Mouse (Mus musculus) midbrain, embryonic 13.5 days (tissue): Measurements from ENCODE around the gene Nfkb2. TPM values are rescaled to one million over a fixed set of nuclear protein-coding genes. Genes with fewer than 3 reads are reported as not detected.

Experiments used
- ATAC-seq: fragments of 200-750 bp; cut with Nextera tagmentation; 2 replicates; pipeline ENCODE4 v1.8.0; 2017; ENCODE audit warnings: mild to moderate bottlenecking, moderate TSS enrichment, moderate library complexity
- H3K27ac ChIP-seq: fragments of 300-500 bp; sonication (generic); 2 replicates; pipeline ENCODE4 v1.5.1; 2015; ENCODE audit warnings: inconsistent platforms, mild to moderate bottlenecking, moderate library complexity
- H3K27me3 ChIP-seq: fragments of 300-500 bp; sonication (generic); 2 replicates; pipeline ENCODE4 v1.6.1; 2015; ENCODE audit warnings: mild to moderate bottlenecking, inconsistent platforms
- H3K36me3 ChIP-seq: fragments of 300-500 bp; sonication (generic); 2 replicates; pipeline ENCODE4 v1.6.1; 2015; ENCODE audit warnings: mild to moderate bottlenecking, inconsistent platforms
- H3K4me1 ChIP-seq: fragments of 300-500 bp; sonication (generic); replicated peaks from 2 replicates; pipeline ENCODE4 v1.6.1; 2015; ENCODE audit warnings: inconsistent platforms
- H3K4me2 ChIP-seq: fragments of 300-500 bp; sonication (generic); replicated peaks from 2 replicates; pipeline ENCODE4 v1.6.1; 2015; ENCODE audit warnings: moderate library complexity, mild to moderate bottlenecking, inconsistent platforms
- H3K4me3 ChIP-seq: fragments of 300-500 bp; sonication (generic); replicated peaks from 2 replicates; pipeline ENCODE4 v1.5.1; 2015; ENCODE audit warnings: mild to moderate bottlenecking, inconsistent platforms
- H3K9ac ChIP-seq: fragments of 300-500 bp; sonication (generic); replicated peaks from 2 replicates; pipeline ENCODE4 v1.6.1; 2015; ENCODE audit warnings: mild to moderate bottlenecking, inconsistent platforms
- H3K9me3 ChIP-seq: fragments of 300-500 bp; sonication (generic); 2 replicates; pipeline ENCODE4 v1.6.1; 2016; ENCODE audit warnings: mild to moderate bottlenecking, inconsistent platforms
- WGBS: fragments of 180-500 bp; shearing (Covaris S2); methylation state at CpG from one replicate; pipeline ENCODE4 v1.1.7; 2015; 5-methylcytosine and 5-hydroxymethylcytosine counted together
- polyA plus RNA-seq: library from polyadenylated mRNA; unstranded; fragments of >200 nt; fragmentation: Nextera tagmentation; extraction: Ambion mirVana; gene quantifications from 2 replicates; pipeline ENCODE4 v1.2.1, GENCODE M21; 2015

The Nfkb2 gene
- polyA plus RNA-seq, 1 experiment from 2014 or later: 2.3 TPM

DNA sequence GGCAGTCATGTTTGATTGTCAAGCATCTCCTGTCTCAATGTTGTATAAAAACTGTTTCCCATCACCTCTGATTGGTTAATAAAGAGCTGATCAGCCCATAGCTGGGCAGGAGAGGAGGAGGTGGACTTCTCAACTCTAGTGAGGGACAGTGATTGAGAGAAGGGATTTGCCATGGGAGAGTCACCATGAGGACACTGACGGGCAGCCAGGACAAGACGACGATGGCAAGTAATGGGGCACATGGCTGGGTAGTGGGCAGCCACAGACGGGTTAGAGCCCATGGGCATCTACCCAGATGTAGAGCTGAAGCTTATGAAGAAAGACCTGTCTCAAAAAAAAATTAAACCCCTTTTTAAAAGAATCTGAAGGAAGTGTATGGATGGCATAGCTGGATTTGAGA, 1.6 kb upstream of the Nfkb2 start:
- H3K9ac ChIP-seq: no peak overlapping the region
- H3K9me3 ChIP-seq: no peaks in the 10 kb centered on the region
- no peak for ATAC-seq
- H3K36me3 ChIP-seq: no peaks in the 10 kb centered on the region
- H3K4me1 ChIP-seq: peaks cover 21% of the 10 kb centered on the region
- 87% methylated on average over 4 of the region's 4 CpGs for WGBS
- no peak overlapping the region for H3K4me2 ChIP-seq
- H3K27me3 ChIP-seq: peaks cover 36% of the 10 kb centered on the region
- H3K4me3 ChIP-seq: no peak overlapping the region
- no peak overlapping the region for H3K27ac ChIP-seq

GRCm38 (mm10) chr19:46303251-46304215, 587 bp upstream of the Nfkb2 start:
- no peak for ATAC-seq
- no peak overlapping the region for H3K9ac ChIP-seq
- H3K36me3 ChIP-seq: no peaks in the 10 kb centered on the region
- peaks cover 22% of the 10 kb centered on the region for H3K4me1 ChIP-seq
- no peak overlapping the region for H3K27ac ChIP-seq
- WGBS: 58% methylated on average over 18 of the region's 18 CpGs
- peak overlapping the region; percentile 43 for H3K4me3 ChIP-seq
- peak overlapping the region; percentile 88 for H3K4me2 ChIP-seq
- peaks cover 45% of the 10 kb centered on the region for H3K27me3 ChIP-seq
- H3K9me3 ChIP-seq: no peaks in the 10 kb centered on the region

GRCm38 (mm10) chr19:46304908-46305333, 801 bp downstream of the Nfkb2 start:
- H3K27me3 ChIP-seq: peaks cover 52% of the 10 kb centered on the region
- no peak overlapping the region for H3K27ac ChIP-seq
- H3K4me3 ChIP-seq: peak overlapping the region; percentile 43
- peak; percentile 42 for ATAC-seq
- under 1% methylated on average over 34 of the region's 34 CpGs for WGBS
- peak overlapping the region; percentile 57 for H3K9ac ChIP-seq
- H3K4me2 ChIP-seq: peak overlapping the region; percentile 88
- H3K4me1 ChIP-seq: peaks cover 31% of the 10 kb centered on the region
- no peaks in the 10 kb centered on the region for H3K9me3 ChIP-seq
- no peaks in the 10 kb centered on the region for H3K36me3 ChIP-seq

DNA sequence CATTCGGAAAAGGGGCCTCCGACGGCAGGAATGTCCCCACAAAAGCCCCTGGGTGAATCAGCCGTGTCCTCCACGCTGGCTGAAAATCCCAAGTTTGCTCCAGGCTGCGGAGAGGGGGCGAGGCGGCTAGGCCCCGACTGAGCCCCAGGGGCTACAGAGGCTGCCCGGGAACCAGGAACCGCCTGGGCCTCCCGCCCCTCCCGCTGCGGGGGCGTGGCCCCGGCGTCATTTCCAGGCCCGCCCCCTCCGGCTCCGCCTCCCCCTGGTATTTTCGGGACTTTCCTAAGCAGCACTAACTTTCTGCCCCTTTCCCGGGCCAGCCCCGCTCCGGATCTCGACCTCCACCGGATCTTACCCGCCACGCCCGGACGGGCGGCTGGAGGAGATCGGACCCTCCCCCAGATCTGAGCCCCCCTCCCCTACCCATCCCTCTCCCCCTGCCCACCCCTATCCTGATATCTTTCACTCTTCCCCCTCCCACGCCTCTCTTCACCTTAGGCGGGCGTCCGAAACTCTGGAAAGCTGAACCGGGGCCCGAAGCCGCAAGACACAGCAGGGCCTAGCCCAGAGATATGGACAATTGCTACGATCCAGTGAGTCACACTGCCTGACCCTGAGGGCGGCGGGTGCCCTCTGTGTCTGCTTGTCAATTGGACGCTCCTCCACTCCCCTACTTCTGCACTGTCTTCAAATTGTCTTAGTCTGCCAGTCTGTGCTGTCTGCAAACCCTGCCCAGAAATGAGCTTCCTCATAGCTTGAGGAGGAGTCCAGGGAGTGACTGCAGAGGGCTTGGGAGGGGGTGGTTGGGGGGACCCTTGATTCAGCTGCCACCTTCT, 1.5 kb downstream of the Nfkb2 start:
- H3K27me3 ChIP-seq: peaks cover 52% of the 10 kb centered on the region
- peak; percentile 25 for ATAC-seq

DNA sequence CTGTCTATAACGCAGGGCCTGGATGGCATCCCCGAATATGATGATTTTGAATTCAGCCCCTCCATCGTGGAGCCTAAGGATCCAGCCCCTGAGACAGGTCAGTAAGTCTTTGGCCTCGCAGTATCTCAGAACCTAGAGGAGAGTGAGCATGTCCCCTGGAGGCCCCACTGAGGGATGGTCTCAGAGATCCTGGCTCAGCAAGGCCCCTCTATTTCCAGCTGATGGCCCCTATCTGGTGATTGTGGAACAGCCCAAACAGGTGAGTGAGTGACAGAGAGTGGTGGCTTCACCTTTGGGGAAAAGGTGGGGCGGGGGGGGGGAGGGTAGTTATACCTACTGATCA, 2.1 kb downstream of the Nfkb2 start:
- 50% methylated on average over 5 of the region's 5 CpGs for WGBS
- Histone ChIP-seq H3K9ac (peak overlapping the region; percentile 57; the same call in 1 of the 2 replicates), H3K4me1 (peaks cover 31% of the 10 kb centered on the region), H3K36me3 (peaks cover 9% of the 10 kb centered on the region; the same call in 1 of the 2 replicates), H3K9me3 (no peaks in the 10 kb centered on the region), H3K4me2 (peak overlapping the region; percentile 88), H3K4me3 (peak overlapping the region; percentile 43), H3K27ac (no peak overlapping the region), H3K27me3 (peaks cover 50% of the 10 kb centered on the region)
- no peak for ATAC-seq

More for the DNA sequence above, 1.5 kb downstream of the Nfkb2 start:
- H3K27ac ChIP-seq: no peak overlapping the region
- peak overlapping the region; percentile 43 for H3K4me3 ChIP-seq
- H3K9ac ChIP-seq: peak overlapping the region; percentile 57
- WGBS: under 1% methylated on average over 43 of the region's 43 CpGs
- peaks cover 31% of the 10 kb centered on the region for H3K4me1 ChIP-seq
- H3K9me3 ChIP-seq: no peaks in the 10 kb centered on the region
- H3K4me2 ChIP-seq: peak overlapping the region; percentile 88
- 0 out of 2 replicates have a peak, but pooled peaks cover 3% of the 10 kb centered on the region for H3K36me3 ChIP-seq

GRCm38 (mm10) chr19:46306751-46307289, 2.7 kb downstream of the Nfkb2 start:
- Histone ChIP-seq H3K27me3 (peaks cover 50% of the 10 kb centered on the region), H3K4me1 (peaks cover 31% of the 10 kb centered on the region)

GRCm38 (mm10) chr19:46307781-46308180, 3.7 kb downstream of the Nfkb2 start:
- Histone ChIP-seq H3K9ac (no peak overlapping the region), H3K27ac (no peak overlapping the region), H3K4me3 (no peak overlapping the region), H3K4me2 (no peak overlapping the region), H3K36me3 (peaks cover 23% of the 10 kb centered on the region), H3K9me3 (no peaks in the 10 kb centered on the region), H3K27me3 (peaks cover 54% of the 10 kb centered on the region), H3K4me1 (peaks cover 31% of the 10 kb centered on the region)
- no peak for ATAC-seq
- WGBS: 79% methylated on average over 16 of the region's 16 CpGs

More at GRCm38 (mm10) chr19:46306751-46307289, 2.7 kb downstream of the Nfkb2 start:
- H3K9ac ChIP-seq: no peak overlapping the region
- H3K9me3 ChIP-seq: no peaks in the 10 kb centered on the region
- WGBS: 91% methylated on average over 9 of the region's 9 CpGs
- H3K4me3 ChIP-seq: no peak overlapping the region
- no peak for ATAC-seq
- no peak overlapping the region for H3K27ac ChIP-seq
- no peak overlapping the region for H3K4me2 ChIP-seq
- H3K36me3 ChIP-seq: peaks cover 15% of the 10 kb centered on the region

GRCm38 (mm10) chr19:46308303-46308702, 4.2 kb downstream of the Nfkb2 start:
- WGBS: 60% methylated on average over 16 of the region's 16 CpGs
- ATAC-seq: no peak

DNA sequence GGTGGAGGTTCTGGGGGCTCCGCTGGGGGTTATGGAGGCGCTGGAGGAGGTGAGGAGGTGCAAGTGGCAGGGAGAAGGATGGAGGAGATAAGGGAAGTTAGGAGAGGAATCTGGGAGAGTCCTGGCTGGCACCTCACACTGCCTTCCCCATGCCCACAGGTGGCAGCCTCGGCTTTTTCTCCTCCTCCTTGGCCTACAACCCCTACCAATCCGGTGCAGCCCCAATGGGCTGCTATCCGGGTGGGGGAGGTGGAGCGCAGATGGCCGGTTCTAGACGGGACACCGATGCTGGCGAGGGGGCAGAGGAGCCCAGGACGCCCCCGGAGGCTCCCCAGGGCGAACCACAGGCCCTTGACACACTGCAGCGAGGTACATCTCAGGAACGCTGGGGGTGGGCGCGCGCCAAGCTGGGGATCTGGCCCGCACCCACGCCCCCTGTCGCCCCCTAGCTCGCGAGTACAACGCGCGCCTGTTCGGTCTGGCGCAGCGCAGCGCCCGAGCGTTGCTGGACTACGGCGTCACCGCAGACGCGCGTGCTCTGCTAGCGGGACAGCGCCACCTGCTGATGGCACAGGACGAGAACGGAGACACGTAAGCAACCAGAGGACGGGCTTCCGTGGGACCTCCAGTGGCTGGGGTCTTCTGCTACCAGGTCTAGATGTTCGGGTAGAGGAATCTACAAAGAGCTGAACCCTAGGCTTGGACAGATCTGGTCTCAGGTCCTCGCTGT, 4.8 kb downstream of the Nfkb2 start:
- WGBS: 1% methylated on average over 43 of the region's 47 CpGs
- Histone ChIP-seq H3K4me3 (peak overlapping the region; percentile 43), H3K4me2 (peak overlapping the region; percentile 80), H3K9ac (peak overlapping the region; percentile 71), H3K4me1 (peaks cover 31% of the 10 kb centered on the region), H3K36me3 (peaks cover 34% of the 10 kb centered on the region), H3K27me3 (peaks cover 65% of the 10 kb centered on the region), H3K9me3 (no peaks in the 10 kb centered on the region), H3K27ac (no peak overlapping the region)
- peak; percentile 63 for ATAC-seq

More at GRCm38 (mm10) chr19:46308303-46308702, 4.2 kb downstream of the Nfkb2 start:
- Histone ChIP-seq H3K9ac (no peak overlapping the region), H3K4me1 (peaks cover 31% of the 10 kb centered on the region), H3K27me3 (peaks cover 59% of the 10 kb centered on the region), H3K27ac (no peak overlapping the region), H3K4me3 (peak overlapping the region; percentile 43; the same call in 1 of the 2 replicates), H3K36me3 (peaks cover 29% of the 10 kb centered on the region), H3K4me2 (peak overlapping the region; percentile 80), H3K9me3 (no peaks in the 10 kb centered on the region)

GRCm38 (mm10) chr19:46309651-46310305, 5.7 kb downstream of the Nfkb2 start:
- Histone ChIP-seq H3K4me2 (peak overlapping the region; percentile 80; the same call in 1 of the 2 replicates), H3K4me3 (no peak overlapping the region), H3K27me3 (peaks cover 69% of the 10 kb centered on the region), H3K9ac (no peak overlapping the region), H3K27ac (no peak overlapping the region), H3K4me1 (peaks cover 25% of the 10 kb centered on the region), H3K9me3 (no peaks in the 10 kb centered on the region), H3K36me3 (peaks cover 41% of the 10 kb centered on the region)
- WGBS: 81% methylated on average over 21 of the region's 21 CpGs
- ATAC-seq: no peak
